Mouse (Mus musculus) right cerebral cortex, postnatal 4 days (tissue): Measurements from ENCODE around the gene Tprn.

Experiments
- DNase-seq: peaks from one replicate; pipeline ENCODE4 v3.0.0-alpha.2; 2022

Tprn gene

GRCm38 (mm10) chr2:25298046-25298445 is 35.6 kb downstream of the Tprn start:
- DNase-seq: no peak

GRCm38 (mm10) chr2:25303452-25303851 is 41.0 kb downstream of the Tprn start:
- no peak for DNase-seq

GRCm38 (mm10) chr2:25303931-25304656 is 41.7 kb downstream of the Tprn start:
- no peak for DNase-seq

GRCm38 (mm10) chr2:25304657-25305541 is 42.5 kb downstream of the Tprn start:
- peak; percentile 52 for DNase-seq

GRCm38 (mm10) chr2:25305587-25306359 is 43.4 kb downstream of the Tprn start:
- no peak for DNase-seq

GRCm38 (mm10) chr2:25310180-25310579 is 47.8 kb downstream of the Tprn start:
- DNase-seq: no peak

- no peak for DNase-seq
Observed at GRCm38 (mm10) chr2:25310969-25311368, 48.6 kb downstream of the Tprn start.

- no peak for DNase-seq
Observed at GRCm38 (mm10) chr2:25311491-25311891, 49.1 kb downstream of the Tprn start.

GRCm38 (mm10) chr2:25318119-25318966 is 55.9 kb downstream of the Tprn start:
- DNase-seq: no peak

- peak; percentile 88 for DNase-seq
Observed at GRCm38 (mm10) chr2:25318971-25319773, 56.8 kb downstream of the Tprn start, which contains the start of gene Grin1. Grin1 (minus strand) TSS chr2:25319187.
